In the genomic region with DNA sequence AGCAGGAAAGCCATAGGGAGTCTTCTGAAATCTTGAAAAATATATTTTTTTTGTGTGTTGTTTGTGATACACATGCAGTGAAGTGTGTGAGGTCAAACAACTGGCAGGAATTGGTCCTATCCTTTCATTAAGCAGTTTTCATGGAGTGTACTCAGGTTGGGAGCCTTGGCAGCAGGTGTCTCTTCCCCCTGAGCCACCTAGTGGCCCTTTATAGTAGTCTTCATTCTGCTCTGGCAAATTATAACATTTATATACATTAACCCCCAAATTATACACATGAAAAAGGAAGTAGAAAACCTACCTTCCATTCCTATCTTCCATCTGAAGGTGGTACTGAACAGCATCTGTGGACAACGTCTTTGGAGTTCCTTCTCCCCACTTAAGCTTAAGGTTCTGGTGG, we compare ENCODE assay signal across 16 mouse cellular contexts.
DNase-seq lines count a peak whose midpoint lies in the region; ATAC-seq and TF ChIP-seq lines count a peak whose summit lies in the region.
"Had no signal": no experiment of that assay in that cellular context is flagged by ENCODE, and none has a peak within 500 bp of the region (broad histone marks: within the 10 kb centered on the region; RNA-seq: fewer than 3 reads in every experiment).

No protein-coding gene starts in this region.

- DNase-seq in heart, adult 2 months: no peak
- DNase-seq in heart, postnatal 25 days (ENCODE audit: low spot score): no peak
- no peak for DNase-seq in liver, embryonic 14.5 days (ENCODE audit: low read depth in 3 of 3, low spot score in 3 of 3)
- DNase-seq in liver, embryonic 11.5 days (ENCODE audit: low spot score): no peak
- no peak for DNase-seq in heart, postnatal 14 days
- DNase-seq: cerebellum, postnatal 14 days; gastrocnemius, postnatal 36 days; kidney, postnatal 14 days; layer of hippocampus, adult 9-11 months; retina, postnatal 1 day; thymus, postnatal 14 days had no signal

- no peak overlapping the region for H3K9ac ChIP-seq in heart, adult 2 months (ENCODE audit: low read depth, low read length)
- H3K9ac ChIP-seq in liver, embryonic 14.5 days (replicated peaks): no peak overlapping the region
- H3K9ac ChIP-seq in liver, embryonic 11.5 days (ENCODE audit: low read depth, low read length): no peak overlapping the region
- no peak overlapping the region for H3K9ac ChIP-seq in ES-Bruce4 (ENCODE audit: low read depth, poor library complexity, severe bottlenecking)
- H3K9ac ChIP-seq: heart, embryonic 12.5 days had no signal

- TF ChIP-seq EP300 in heart, adult 2 months (IDR thresholded peaks at IDR 0.05; ENCODE audit: insufficient read depth, low read depth, low read length): no peak
- TF ChIP-seq EP300 in liver, embryonic 14.5 days (IDR thresholded peaks at IDR 0.05; ENCODE audit: low read depth): no peak
- no peak for TF ChIP-seq EP300 in ES-Bruce4 (IDR thresholded peaks at IDR 0.05; ENCODE audit: insufficient read depth, low read depth, low read length)

- no peak overlapping the region for H3K27ac ChIP-seq in heart, adult 2 months
- H3K27ac ChIP-seq in liver, embryonic 14.5 days: no peak overlapping the region
- no peak overlapping the region for H3K27ac ChIP-seq in liver, embryonic 11.5 days (ENCODE audit: low read depth, low read length)
- H3K27ac ChIP-seq in ES-Bruce4 (ENCODE audit: insufficient read depth, low read length): no peak overlapping the region

- no peaks in the 10 kb centered on the region; the same call in 1 of the 2 replicates for H3K4me1 ChIP-seq in heart, adult 2 months (ENCODE audit: control insufficient read depth, insufficient read depth, low read length)
- H3K4me1 ChIP-seq in liver, embryonic 14.5 days (replicated peaks; ENCODE audit: control insufficient read depth in 2 of 2, insufficient read depth in 2 of 2, low read length in 1 of 2): no peaks in the 10 kb centered on the region
- H3K4me1 ChIP-seq in liver, embryonic 11.5 days (replicated peaks; ENCODE audit: control insufficient read depth, insufficient read depth, low read length): no peaks in the 10 kb centered on the region
- H3K4me1 ChIP-seq in ES-Bruce4 (ENCODE audit: control insufficient read depth, insufficient read depth, low read length): no peaks in the 10 kb centered on the region
- H3K4me1 ChIP-seq: heart, embryonic 12.5 days had no signal

- H3K9me3 ChIP-seq in liver, embryonic 14.5 days (ENCODE audit: control insufficient read depth, low read length): no peaks in the 10 kb centered on the region
- no peaks in the 10 kb centered on the region for H3K9me3 ChIP-seq in liver, embryonic 11.5 days (ENCODE audit: control insufficient read depth, low read length)
- H3K9me3 ChIP-seq in ES-Bruce4 (replicated peaks; ENCODE audit: control insufficient read depth, insufficient read depth, low read length, poor library complexity, severe bottlenecking): no peaks in the 10 kb centered on the region
- H3K9me3 ChIP-seq: heart, embryonic 12.5 days had no signal

- no peak for ATAC-seq in liver, embryonic 14.5 days (ENCODE audit: insufficient read depth)
- ATAC-seq in liver, embryonic 11.5 days (replicated peaks; ENCODE audit: low FRiP score): no peak
- ATAC-seq in megakaryocyte-erythroid progenitor cell, adult 5-6 weeks (replicated peaks; ENCODE audit: low FRiP score, low TSS enrichment, poor library complexity, severe bottlenecking): peak; percentile 74; the same call in 1 of the 2 replicates
- ATAC-seq: activated CD4-positive, CD25-positive, alpha-beta regulatory T cell, adult 4 months; inflammation-experienced regulatory T-cells, adult 6 months had no signal

- peaks cover 2% of the 10 kb centered on the region for H3K36me3 ChIP-seq in heart, adult 2 months (ENCODE audit: control insufficient read depth, insufficient read depth, low read length)
- peaks cover 5% of the 10 kb centered on the region for H3K36me3 ChIP-seq in liver, embryonic 14.5 days (replicated peaks; ENCODE audit: control insufficient read depth, insufficient read depth, low read depth)
- peaks cover 10% of the 10 kb centered on the region; the same call in 1 of the 2 replicates for H3K36me3 ChIP-seq in liver, embryonic 11.5 days (ENCODE audit: control insufficient read depth, insufficient read depth, low read length)
- H3K36me3 ChIP-seq in ES-Bruce4 (ENCODE audit: control insufficient read depth, insufficient read depth, low read length, poor library complexity, severe bottlenecking): peaks cover 24% of the 10 kb centered on the region

- no peaks in the 10 kb centered on the region for H3K27me3 ChIP-seq in heart, adult 2 months (ENCODE audit: control insufficient read depth, insufficient read depth, low read length)
- no peaks in the 10 kb centered on the region for H3K27me3 ChIP-seq in liver, embryonic 14.5 days (ENCODE audit: control insufficient read depth, insufficient read depth, low read length)
- H3K27me3 ChIP-seq in liver, embryonic 11.5 days (replicated peaks; ENCODE audit: control insufficient read depth, insufficient read depth, low read length): no peaks in the 10 kb centered on the region
- H3K27me3 ChIP-seq in ES-Bruce4 (ENCODE audit: control insufficient read depth, insufficient read depth, low read length, poor library complexity, severe bottlenecking): no peaks in the 10 kb centered on the region
- H3K27me3 ChIP-seq: heart, embryonic 12.5 days had no signal

- H3K4me2 ChIP-seq in liver, embryonic 14.5 days (ENCODE audit: low read depth): no peak overlapping the region
- H3K4me2 ChIP-seq in liver, embryonic 11.5 days: no peak overlapping the region
- H3K4me2 ChIP-seq: heart, embryonic 12.5 days had no signal

- intact Hi-C loops in heart, adult 2 months (cut with DNase I): no loop called here
- intact Hi-C loops in heart, postnatal 25 days (cut with DNase I): no loop called here
- intact Hi-C loops in heart, postnatal 14 days (cut with DNase I): no loop called here

- peak; percentile 49 for TF ChIP-seq CTCF in heart, adult 2 months (IDR thresholded peaks at IDR 0.05)
- TF ChIP-seq CTCF in liver, embryonic 14.5 days (IDR thresholded peaks at IDR 0.05; ENCODE audit: low read depth): peak; percentile 18; the same call in 1 of the 2 replicates
- TF ChIP-seq CTCF in ES-Bruce4 (IDR thresholded peaks at IDR 0.05; ENCODE audit: low read depth, low read length): peak; percentile 8

- TF ChIP-seq POLR2A in heart, adult 2 months (IDR thresholded peaks at IDR 0.05; ENCODE audit: insufficient read depth, low read depth, low read length): no peak
- no peak for TF ChIP-seq POLR2A in ES-Bruce4 (IDR thresholded peaks at IDR 0.05; ENCODE audit: insufficient read depth, low read length)

- no peak overlapping the region for H3K4me3 ChIP-seq in heart, adult 2 months
- H3K4me3 ChIP-seq in liver, embryonic 14.5 days (ENCODE audit: insufficient read depth in 1 of 2, low read depth in 2 of 2, low read length in 2 of 2): no peak overlapping the region
- no peak overlapping the region for H3K4me3 ChIP-seq in liver, embryonic 11.5 days (ENCODE audit: low read depth, low read length)
- H3K4me3 ChIP-seq in ES-Bruce4 (ENCODE audit: low read depth, low read length): no peak overlapping the region
- H3K4me3 ChIP-seq: heart, embryonic 12.5 days had no signal

- no peaks in the 10 kb centered on the region for H3K79me2 ChIP-seq in heart, adult 2 months (replicated peaks; ENCODE audit: control insufficient read depth, insufficient read depth, low read length)

- 89% methylated on average over 1 of the region's 1 CpGs for WGBS in heart, adult 2 months
- WGBS in liver, embryonic 14.5 days (ENCODE audit: insufficient replicate concordance): 57% methylated on average over 1 of the region's 1 CpGs
- WGBS in liver, embryonic 11.5 days: 68% methylated on average over 1 of the region's 1 CpGs
